Mouse (Mus musculus) midbrain, embryonic 10.5 days (tissue): Measurements from ENCODE around the gene Irf9. TPM values are rescaled to one million over a fixed set of nuclear protein-coding genes. Genes with fewer than 3 reads are reported as not detected.

Experiments used
- DNase-seq: peaks from one replicate; pipeline ENCODE4 v3.0.0-alpha.2; 2017; ENCODE audit warnings: low spot score
- H3K27ac ChIP-seq: fragments of 300-500 bp; sonication (generic); replicated peaks from 2 replicates; pipeline ENCODE4 v1.5.1; 2016; ENCODE audit warnings: mild to moderate bottlenecking
- H3K27me3 ChIP-seq: fragments of 300-500 bp; sonication (generic); 2 replicates; pipeline ENCODE4 v1.6.1; 2016; ENCODE audit warnings: low read depth, mild to moderate bottlenecking; ENCODE audit not compliant: poor library complexity, severe bottlenecking
- H3K36me3 ChIP-seq: fragments of 300-500 bp; sonication (generic); 2 replicates; pipeline ENCODE4 v1.6.1; 2016; ENCODE audit warnings: mild to moderate bottlenecking, moderate library complexity
- H3K4me1 ChIP-seq: fragments of 300-500 bp; sonication (generic); 2 replicates; pipeline ENCODE4 v1.6.1; 2016
- H3K4me3 ChIP-seq: fragments of 300-500 bp; sonication (generic); 2 replicates; pipeline ENCODE4 v1.5.1; 2016; ENCODE audit warnings: mild to moderate bottlenecking, moderate library complexity
- H3K9me3 ChIP-seq: fragments of 300-500 bp; sonication (generic); replicated peaks from 2 replicates; pipeline ENCODE4 v1.6.1; 2016; ENCODE audit warnings: mild to moderate bottlenecking
- WGBS: fragments of 180-500 bp; shearing (Covaris S2); methylation state at CpG from one replicate; pipeline ENCODE4 v1.1.7; 2016; 5-methylcytosine and 5-hydroxymethylcytosine counted together
- polyA plus RNA-seq: library from polyadenylated mRNA; unstranded; fragments of >200 nt; fragmentation: Nextera tagmentation; extraction: Ambion mirVana; gene quantifications from 2 replicates; pipeline ENCODE4 v1.2.1, GENCODE M21; 2016

Gene Irf9
- polyA plus RNA-seq, 1 experiment from 2014 or later: 6.5 TPM

- Histone ChIP-seq H3K4me1 (peaks cover 32% of the 10 kb centered on the region), H3K4me3 (no peak within 1 kb of the TSS), H3K27ac (no peak within 1 kb of the TSS), H3K36me3 (peaks cover 73% of the 10 kb centered on the region), H3K9me3 (no peaks in the 10 kb centered on the region), H3K27me3 (no peaks in the 10 kb centered on the region)
- DNase-seq: no peak
- 96% methylated on average over 9 of the region's 9 CpGs for WGBS
Observed at GRCm38 (mm10) chr14:55637795-55638194, 34.4 kb downstream of the Irf9 start, which contains the start of gene Gm49378. Gene Gm49378 (minus strand): TSS chr14:55637895.

GRCm38 (mm10) chr14:55640816-55641215 lies 37.4 kb downstream of the Irf9 start:
- 97% methylated on average over 14 of the region's 14 CpGs for WGBS
- no peak overlapping the region for H3K4me3 ChIP-seq
- no peaks in the 10 kb centered on the region for H3K27me3 ChIP-seq
- peaks cover 57% of the 10 kb centered on the region for H3K36me3 ChIP-seq
- DNase-seq: no peak
- H3K4me1 ChIP-seq: peaks cover 30% of the 10 kb centered on the region
- H3K9me3 ChIP-seq: no peaks in the 10 kb centered on the region
- H3K27ac ChIP-seq: no peak overlapping the region

- no peak for DNase-seq
- H3K27ac ChIP-seq: no peak overlapping the region
- no peaks in the 10 kb centered on the region for H3K27me3 ChIP-seq
- WGBS: 97% methylated on average over 13 of the region's 13 CpGs
- H3K4me1 ChIP-seq: peaks cover 28% of the 10 kb centered on the region
- H3K36me3 ChIP-seq: peaks cover 61% of the 10 kb centered on the region
- H3K9me3 ChIP-seq: no peaks in the 10 kb centered on the region
- no peak overlapping the region for H3K4me3 ChIP-seq
Observed at GRCm38 (mm10) chr14:55641291-55641690, 37.9 kb downstream of the Irf9 start.

GRCm38 (mm10) chr14:55642679-55643059 lies 39.3 kb downstream of the Irf9 start:
- DNase-seq: no peak
- Histone ChIP-seq H3K9me3 (no peaks in the 10 kb centered on the region), H3K27ac (peak overlapping the region; percentile 96), H3K36me3 (peaks cover 60% of the 10 kb centered on the region), H3K27me3 (no peaks in the 10 kb centered on the region), H3K4me1 (peaks cover 28% of the 10 kb centered on the region), H3K4me3 (peak overlapping the region; percentile 98)
- WGBS: 23% methylated on average over 8 of the region's 8 CpGs

- peak within 1 kb of the TSS; percentile 98 for H3K4me3 ChIP-seq
- no peaks in the 10 kb centered on the region for H3K9me3 ChIP-seq
- WGBS: under 1% methylated on average over 89 of the region's 89 CpGs
- DNase-seq: peak; percentile 89
- H3K27me3 ChIP-seq: no peaks in the 10 kb centered on the region
- H3K27ac ChIP-seq: peak within 1 kb of the TSS; percentile 96
- H3K36me3 ChIP-seq: peaks cover 54% of the 10 kb centered on the region
- peaks cover 28% of the 10 kb centered on the region for H3K4me1 ChIP-seq
Observed at GRCm38 (mm10) chr14:55643060-55643907, 39.9 kb downstream of the Irf9 start, which contains the start of gene Tm9sf1. Gene Tm9sf1 (minus strand): TSS chr14:55643806.

- Histone ChIP-seq H3K4me1 (peaks cover 28% of the 10 kb centered on the region), H3K27ac (peak overlapping the region; percentile 96; the same call in 1 of the 2 replicates), H3K9me3 (no peaks in the 10 kb centered on the region), H3K36me3 (peaks cover 43% of the 10 kb centered on the region), H3K4me3 (peak overlapping the region; percentile 98), H3K27me3 (no peaks in the 10 kb centered on the region)
- WGBS: 42% methylated on average over 17 of the region's 17 CpGs
- DNase-seq: no peak
Observed at GRCm38 (mm10) chr14:55644261-55644888, 41.0 kb downstream of the Irf9 start.

GRCm38 (mm10) chr14:55649884-55650283 lies 46.5 kb downstream of the Irf9 start, which contains the start of gene Tssk4:
Gene Tssk4 (plus strand): TSS chr14:55650184.
- H3K36me3 ChIP-seq: peaks cover 18% of the 10 kb centered on the region

GRCm38 (mm10) chr14:55651528-55651927 lies 48.2 kb downstream of the Irf9 start:
- Histone ChIP-seq H3K27me3 (no peaks in the 10 kb centered on the region), H3K36me3 (peaks cover 10% of the 10 kb centered on the region), H3K4me1 (no peaks in the 10 kb centered on the region), H3K27ac (no peak overlapping the region), H3K9me3 (no peaks in the 10 kb centered on the region), H3K4me3 (no peak overlapping the region)
- no peak for DNase-seq
- 89% methylated on average over 7 of the region's 7 CpGs for WGBS

More at GRCm38 (mm10) chr14:55649884-55650283, 46.5 kb downstream of the Irf9 start, which contains the start of gene Tssk4:
- Histone ChIP-seq H3K27me3 (no peaks in the 10 kb centered on the region), H3K9me3 (no peaks in the 10 kb centered on the region), H3K4me1 (peaks cover 8% of the 10 kb centered on the region), H3K27ac (no peak within 1 kb of the TSS), H3K4me3 (no peak within 1 kb of the TSS)
- 91% methylated on average over 2 of the region's 2 CpGs for WGBS
- DNase-seq: no peak

- DNase-seq: no peak
- no peak overlapping the region for H3K4me3 ChIP-seq
- no peaks in the 10 kb centered on the region for H3K9me3 ChIP-seq
- peaks cover 28% of the 10 kb centered on the region for H3K36me3 ChIP-seq
- H3K27me3 ChIP-seq: no peaks in the 10 kb centered on the region
- H3K4me1 ChIP-seq: peaks cover 16% of the 10 kb centered on the region
- no peak overlapping the region for H3K27ac ChIP-seq
- WGBS: 93% methylated on average over 3 of the region's 3 CpGs
Observed at GRCm38 (mm10) chr14:55656935-55657334, 53.6 kb downstream of the Irf9 start.

- DNase-seq: no peak
- Histone ChIP-seq H3K36me3 (peaks cover 39% of the 10 kb centered on the region), H3K4me1 (peaks cover 16% of the 10 kb centered on the region), H3K9me3 (no peaks in the 10 kb centered on the region), H3K27ac (no peak overlapping the region), H3K4me3 (no peak overlapping the region; the same call in 1 of the 2 replicates), H3K27me3 (no peaks in the 10 kb centered on the region)
- 93% methylated on average over 5 of the region's 5 CpGs for WGBS
Observed at GRCm38 (mm10) chr14:55658011-55658410, 54.6 kb downstream of the Irf9 start.
